Mouse (Mus musculus): ENCODE data around the gene 4930556J24Rik.

DNA sequence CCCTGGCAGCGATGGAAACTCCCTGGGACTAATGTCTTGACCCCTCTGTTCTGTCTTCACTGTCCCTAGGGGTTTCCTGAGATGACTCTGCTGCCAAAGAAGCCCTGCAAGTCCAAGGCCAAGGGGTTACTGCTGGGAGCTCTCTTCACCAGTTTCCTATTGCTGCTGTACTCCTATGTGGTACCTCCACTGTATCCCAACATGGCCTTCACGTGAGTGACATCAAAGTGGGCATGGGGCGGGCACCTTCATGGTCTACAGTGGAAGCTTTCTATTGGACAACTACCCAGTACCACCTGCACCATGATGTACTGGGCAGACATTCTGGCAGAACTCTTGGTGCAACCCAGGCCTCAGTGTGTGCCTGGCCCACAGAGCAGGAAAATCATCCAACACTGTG is 20.3 kb upstream of the 4930556J24Rik start:
- TF ChIP-seq CTCF (IDR thresholded peaks at IDR 0.05; ENCODE audit: low read depth) (no peak), EP300 (IDR thresholded peaks at IDR 0.05; ENCODE audit: low read depth) (no peak)

All from liver, postnatal 0 days (tissue).